Mouse (Mus musculus) MEL (cell line): Measurements from ENCODE around the gene Casp2. TPM values are rescaled to one million over a fixed set of nuclear protein-coding genes. Genes with fewer than 3 reads are reported as not detected.
A peak's percentile ranks its signal among the peaks of the same experiment; 100 is the strongest.

Experiments
- DNase-seq: peaks from one replicate; pipeline ENCODE4 v3.0.0; 2011; ENCODE audit warnings: low read depth, low spot score
- H3K27ac ChIP-seq: 2 replicates; pipeline ENCODE4 v1.5.1; 2012; ENCODE audit warnings: low read depth, mild to moderate bottlenecking, control low read depth, low read length, moderate library complexity; ENCODE audit not compliant: control insufficient read depth
- H3K27me3 ChIP-seq, 2 experiments: fragments of 150-350 bp in 1 of 2; sonication (generic) in 1 of 2; 2 replicates each; pipeline ENCODE4 v1.6.1; 2012; ENCODE audit warnings: low read length in 2 of 2, mild to moderate bottlenecking in 2 of 2, improper control_type of control experiment in 1 of 2, moderate library complexity in 1 of 2; ENCODE audit not compliant: insufficient read depth in 2 of 2, control insufficient read depth in 1 of 2
- H3K36me3 ChIP-seq, 2 experiments: 2 replicates each; pipeline ENCODE4 v1.6.1; 2012 to 2014; ENCODE audit warnings: low read length in 2 of 2, improper control_type of control experiment in 1 of 2, inconsistent platforms in 1 of 2, mild to moderate bottlenecking in 1 of 2; ENCODE audit not compliant: insufficient read depth in 2 of 2, control insufficient read depth in 1 of 2
- H3K4me1 ChIP-seq, 2 experiments: fragments of 150-350 bp in 1 of 2; sonication (generic) in 1 of 2; 2 replicates each; pipeline ENCODE4 v1.6.1; 2012; ENCODE audit warnings: low read length in 2 of 2, improper control_type of control experiment in 1 of 2, mild to moderate bottlenecking in 1 of 2; ENCODE audit not compliant: insufficient read depth in 2 of 2, control insufficient read depth in 1 of 2
- H3K4me3 ChIP-seq, 2 experiments: fragments of 150-350 bp in 1 of 2; sonication (generic) in 1 of 2; 2 replicates each; pipeline ENCODE4 v1.5.1; 2012; ENCODE audit warnings: low read depth in 2 of 2, low read length in 2 of 2, mild to moderate bottlenecking in 2 of 2, moderate library complexity in 2 of 2, control low read depth in 1 of 2, improper control_type of control experiment in 1 of 2; ENCODE audit not compliant: control insufficient read depth in 1 of 2, insufficient read depth in 1 of 2
- H3K79me2 ChIP-seq: 2 replicates; pipeline ENCODE4 v1.6.1; 2012; ENCODE audit warnings: mild to moderate bottlenecking, low read length, moderate library complexity; ENCODE audit not compliant: control insufficient read depth, poor library complexity, insufficient read depth
- H3K9ac ChIP-seq: 2 replicates; pipeline ENCODE4 v1.6.1; 2012; ENCODE audit warnings: low read depth, mild to moderate bottlenecking, control low read depth, low read length, moderate library complexity; ENCODE audit not compliant: control insufficient read depth, poor library complexity, severe bottlenecking
- H3K9me3 ChIP-seq: fragments of 150-350 bp; sonication (generic); replicated peaks from 2 replicates; pipeline ENCODE4 v1.6.1; 2012; ENCODE audit warnings: mild to moderate bottlenecking, low read length, improper control_type of control experiment, moderate library complexity; ENCODE audit not compliant: insufficient read depth
- BHLHE40 ChIP-seq: IDR thresholded peaks from 2 replicates; pipeline ENCODE4 v1.6.1; 2012; ENCODE audit warnings: low read depth, mild to moderate bottlenecking, inconsistent platforms, low read length, improper control_type of control experiment, borderline replicate concordance
- CHD1 ChIP-seq: IDR thresholded peaks from 2 replicates; pipeline ENCODE4 v1.6.1; 2012; ENCODE audit warnings: low read depth, mild to moderate bottlenecking, inconsistent platforms, low read length, improper control_type of control experiment
- CHD2 ChIP-seq: IDR thresholded peaks from 2 replicates; pipeline ENCODE4 v1.6.1; 2011; ENCODE audit warnings: low read length, improper control_type of control experiment
- CTCF ChIP-seq, 3 experiments: IDR thresholded peaks in 2 of 3; conservative IDR thresholded peaks in 1 of 3; 2 replicates each; pipeline ENCODE4 v1.5.1; 2011 to 2012; ENCODE audit warnings: low read length in 3 of 3, low read depth in 2 of 3, mild to moderate bottlenecking in 2 of 3, improper control_type of control experiment in 1 of 3, inconsistent platforms in 1 of 3, mixed read lengths in 1 of 3, moderate library complexity in 1 of 3; ENCODE audit not compliant: control insufficient read depth in 1 of 3, insufficient read depth in 1 of 3, poor library complexity in 1 of 3, severe bottlenecking in 1 of 3
- E2F4 ChIP-seq: IDR thresholded peaks from 2 replicates; pipeline ENCODE4 v1.6.1; 2011; ENCODE audit warnings: low read depth, low read length, improper control_type of control experiment, borderline replicate concordance
- ELF1 ChIP-seq: IDR thresholded peaks from 2 replicates; pipeline ENCODE4 v1.6.1; 2014; ENCODE audit warnings: low read depth, mild to moderate bottlenecking, inconsistent platforms, low read length, improper control_type of control experiment, moderate library complexity
- EP300 ChIP-seq, 2 experiments: IDR thresholded peaks; 2 replicates each; pipeline ENCODE4 v1.6.1; 2011; ENCODE audit warnings: improper control_type of control experiment in 2 of 2, low read length in 2 of 2, low read depth in 1 of 2, mild to moderate bottlenecking in 1 of 2
- GABPA ChIP-seq: IDR thresholded peaks from 2 replicates; pipeline ENCODE4 v1.6.1; 2012; ENCODE audit warnings: low read depth, mild to moderate bottlenecking, inconsistent platforms, low read length, improper control_type of control experiment, moderate library complexity
- GATA1 ChIP-seq: IDR thresholded peaks from 2 replicates; pipeline ENCODE4 v1.6.1; 2011; ENCODE audit warnings: low read depth, low read length, improper control_type of control experiment
- HCFC1 ChIP-seq: IDR thresholded peaks from 2 replicates; pipeline ENCODE4 v1.6.1; 2012; ENCODE audit warnings: low read depth, mild to moderate bottlenecking, inconsistent platforms, low read length, improper control_type of control experiment, moderate library complexity
- JUND ChIP-seq: IDR thresholded peaks from 2 replicates; pipeline ENCODE4 v1.6.1; 2011; ENCODE audit warnings: low read depth, mild to moderate bottlenecking, improper control_type of control experiment, low read length
- KAT2A ChIP-seq: conservative IDR thresholded peaks from 2 replicates; pipeline ENCODE4 v1.6.1; 2012; ENCODE audit warnings: low read depth, low read length, improper control_type of control experiment, inconsistent platforms
- MAFK ChIP-seq: IDR thresholded peaks from 2 replicates; pipeline ENCODE4 v1.6.1; 2011; ENCODE audit warnings: low read depth, mild to moderate bottlenecking, low read length, improper control_type of control experiment, borderline replicate concordance
- MAX ChIP-seq: IDR thresholded peaks from 2 replicates; pipeline ENCODE4 v1.6.1; 2011; ENCODE audit warnings: low read length, improper control_type of control experiment
- MAZ ChIP-seq: IDR thresholded peaks from 2 replicates; pipeline ENCODE4 v1.6.1; 2012; ENCODE audit warnings: low read depth, mild to moderate bottlenecking, inconsistent platforms, low read length, improper control_type of control experiment
- MEF2A ChIP-seq: IDR thresholded peaks from 2 replicates; pipeline ENCODE4 v1.6.1; 2014; ENCODE audit warnings: low read depth, mild to moderate bottlenecking, inconsistent platforms, low read length, improper control_type of control experiment; ENCODE audit not compliant: poor library complexity, insufficient replicate concordance, severe bottlenecking; ENCODE audit errors: extremely low read depth
- MXI1 ChIP-seq: IDR thresholded peaks from 2 replicates; pipeline ENCODE4 v1.6.1; 2011; ENCODE audit warnings: mild to moderate bottlenecking, low read depth, low read length, improper control_type of control experiment
- MYB ChIP-seq: IDR thresholded peaks from 2 replicates; pipeline ENCODE4 v1.6.1; 2011; ENCODE audit warnings: mild to moderate bottlenecking, low read depth, low read length, improper control_type of control experiment
- MYC ChIP-seq: IDR thresholded peaks from 2 replicates; pipeline ENCODE4 v1.6.1; 2011; ENCODE audit warnings: low read depth, mild to moderate bottlenecking, low read length, improper control_type of control experiment, moderate library complexity
- NELFE ChIP-seq: IDR thresholded peaks from 2 replicates; pipeline ENCODE4 v1.6.1; 2011; ENCODE audit warnings: low read depth, low read length, improper control_type of control experiment
- NRF1 ChIP-seq: IDR thresholded peaks from 2 replicates; pipeline ENCODE4 v1.6.1; 2014; ENCODE audit warnings: low read depth, mild to moderate bottlenecking, inconsistent platforms, low read length, improper control_type of control experiment, moderate library complexity; ENCODE audit not compliant: poor library complexity, insufficient read depth, severe bottlenecking
- POLR2A ChIP-seq, 2 experiments: IDR thresholded peaks; 2 replicates each; pipeline ENCODE4 v1.6.1; 2011 to 2012; ENCODE audit warnings: low read length in 2 of 2, mild to moderate bottlenecking in 2 of 2, control low read depth in 1 of 2, improper control_type of control experiment in 1 of 2, low read depth in 1 of 2, moderate library complexity in 1 of 2; ENCODE audit not compliant: control insufficient read depth in 1 of 2, insufficient read depth in 1 of 2, poor library complexity in 1 of 2
- POLR2AphosphoS2 ChIP-seq: IDR thresholded peaks from 2 replicates; pipeline ENCODE4 v1.6.1; 2011; ENCODE audit warnings: low read length, improper control_type of control experiment
- POLR2AphosphoS5 ChIP-seq: IDR thresholded peaks from 2 replicates; pipeline ENCODE4 v1.6.1; 2012; ENCODE audit warnings: low read depth, borderline replicate concordance, mild to moderate bottlenecking, inconsistent platforms, low read length, moderate library complexity, mixed read lengths
- RAD21 ChIP-seq: IDR thresholded peaks from 2 replicates; pipeline ENCODE4 v1.6.1; 2011; ENCODE audit warnings: mild to moderate bottlenecking, low read depth, low read length, improper control_type of control experiment
- RCOR1 ChIP-seq: IDR thresholded peaks from 2 replicates; pipeline ENCODE4 v1.6.1; 2012; ENCODE audit warnings: low read depth, mild to moderate bottlenecking, inconsistent platforms, low read length, improper control_type of control experiment
- SIN3A ChIP-seq: IDR thresholded peaks from 2 replicates; pipeline ENCODE4 v1.6.1; 2012; ENCODE audit warnings: low read length, improper control_type of control experiment, inconsistent platforms
- SMC3 ChIP-seq: IDR thresholded peaks from 2 replicates; pipeline ENCODE4 v1.6.1; 2011; ENCODE audit warnings: low read depth, low read length, improper control_type of control experiment
- TAL1 ChIP-seq: IDR thresholded peaks from 2 replicates; pipeline ENCODE4 v1.6.1; 2012; ENCODE audit warnings: mild to moderate bottlenecking, inconsistent platforms, low read length, moderate library complexity, mixed read lengths
- TBP ChIP-seq: IDR thresholded peaks from 2 replicates; pipeline ENCODE4 v1.8.0; 2011; ENCODE audit warnings: low read depth, low read length, improper control_type of control experiment
- TCF12 ChIP-seq: IDR thresholded peaks from 2 replicates; pipeline ENCODE4 v1.6.1; 2014; ENCODE audit warnings: low read depth, mild to moderate bottlenecking, inconsistent platforms, low read length, improper control_type of control experiment, moderate library complexity
- UBTF ChIP-seq: IDR thresholded peaks from 2 replicates; pipeline ENCODE4 v1.6.1; 2012; ENCODE audit warnings: low read depth, mild to moderate bottlenecking, inconsistent platforms, low read length, improper control_type of control experiment, moderate library complexity, borderline replicate concordance; ENCODE audit not compliant: insufficient read depth
- USF1 ChIP-seq: IDR thresholded peaks from 2 replicates; pipeline ENCODE4 v1.6.1; 2014; ENCODE audit warnings: low read depth, mild to moderate bottlenecking, inconsistent platforms, low read length, improper control_type of control experiment, moderate library complexity
- USF2 ChIP-seq, 2 experiments: IDR thresholded peaks; 2 replicates each; pipeline ENCODE4 v1.6.1; 2011 to 2012; ENCODE audit warnings: improper control_type of control experiment in 2 of 2, low read length in 2 of 2, borderline replicate concordance in 1 of 2, inconsistent platforms in 1 of 2, low read depth in 1 of 2, mild to moderate bottlenecking in 1 of 2; ENCODE audit not compliant: insufficient read depth in 1 of 2
- ZC3H11A ChIP-seq: IDR thresholded peaks from 2 replicates; pipeline ENCODE4 v1.6.1; 2012; ENCODE audit warnings: low read depth, mild to moderate bottlenecking, inconsistent platforms, low read length, improper control_type of control experiment
- ZKSCAN1 ChIP-seq: IDR thresholded peaks from 2 replicates; pipeline ENCODE4 v1.6.1; 2012; ENCODE audit warnings: low read depth, mild to moderate bottlenecking, inconsistent platforms, low read length, improper control_type of control experiment, moderate library complexity
- ZMIZ1 ChIP-seq: IDR thresholded peaks from 2 replicates; pipeline ENCODE4 v1.6.1; 2012; ENCODE audit warnings: low read depth, mild to moderate bottlenecking, inconsistent platforms, low read length, improper control_type of control experiment, moderate library complexity
- ZNF384 ChIP-seq: IDR thresholded peaks from 2 replicates; pipeline ENCODE4 v1.6.1; 2012; ENCODE audit warnings: low read depth, mild to moderate bottlenecking, inconsistent platforms, low read length, improper control_type of control experiment
- polyA plus RNA-seq, 2 experiments: library from polyadenylated mRNA; stranded (reverse) in 1 of 2; unstranded in 1 of 2; fragments of >175 nt in 1 of 2; fragments of >200 nt in 1 of 2; gene quantifications; 2 replicates each; pipeline versions ENCODE4 v1.2.1 to v1.2.4; 2012; ENCODE audit warnings: low replicate concordance in 2 of 2, low read depth in 1 of 2; ENCODE audit not compliant: insufficient read length in 2 of 2, insufficient read depth in 1 of 2, missing spikeins in 1 of 2
- total RNA-seq: library from RNA; depleted of rRNA; stranded (reverse); fragments of 300-350 nt; gene quantifications from 2 replicates; pipeline ENCODE4 v1.2.3, GENCODE M21; 2012

Casp2 gene
- total and polyA plus RNA-seq, 3 experiments, result 21.3 to 42.3 TPM; not detected in 1

GRCm38 (mm10) chr6:42299362-42299761 is 34.6 kb downstream of the Casp2 start:
- no peaks in the 10 kb centered on the region for H3K9me3 ChIP-seq
- DNase-seq, result peak; percentile 92
- no peaks in the 10 kb centered on the region for H3K79me2 ChIP-seq
- peaks cover 4 to 16% of the 10 kb centered on the region in 2 experiments for H3K4me1 ChIP-seq
- H3K4me3 ChIP-seq, result peak overlapping the region; percentile 10; a peak in 2 of 4 replicates
- H3K27me3 ChIP-seq, result no peaks in the 10 kb centered on the region
- H3K9ac ChIP-seq, result no peak overlapping the region
- peaks cover 0 to 23% of the 10 kb centered on the region in 2 experiments; a peak in 2 of 4 replicates for H3K36me3 ChIP-seq
- peak overlapping the region; percentile 10; the same call in 1 of the 2 replicates for H3K27ac ChIP-seq
- no peak for TF ChIP-seq ZC3H11A
- no peak for TF ChIP-seq POLR2AphosphoS2
- TF ChIP-seq ZNF384, result no peak
- peak; percentile 47 to 61; a peak in 2 of 4 replicates for TF ChIP-seq EP300 (IDR thresholded peaks at IDR 0.05; ENCODE audit: low read depth in 1 of 2, low read length in 2 of 2)
- no peak for TF ChIP-seq NELFE
- no peak for TF ChIP-seq USF2 (IDR thresholded peaks at IDR 0.05; ENCODE audit: borderline replicate concordance in 1 of 2, insufficient read depth in 1 of 2, low read depth in 1 of 2, low read length in 2 of 2)
- no peak for TF ChIP-seq ELF1
- no peak for TF ChIP-seq BHLHE40
- TF ChIP-seq MAZ, result no peak
- no peak for TF ChIP-seq CTCF (IDR thresholded peaks at IDR 0.05 in 2 of 3, conservative IDR thresholded peaks at IDR 0.05 in 1 of 3; ENCODE audit: control insufficient read depth in 1 of 3, insufficient read depth in 1 of 3, low read depth in 2 of 3, low read length in 3 of 3, poor library complexity in 1 of 3, severe bottlenecking in 1 of 3)
- no peak for TF ChIP-seq ZMIZ1
- no peak for TF ChIP-seq UBTF
- TF ChIP-seq JUND, result peak; percentile 53; the same call in 1 of the 2 replicates
- TF ChIP-seq KAT2A, result no peak
- no peak for TF ChIP-seq MEF2A
- no peak for TF ChIP-seq MXI1
- TF ChIP-seq SMC3, result no peak
- TF ChIP-seq POLR2A (IDR thresholded peaks at IDR 0.05; ENCODE audit: control insufficient read depth in 1 of 2, insufficient read depth in 1 of 2, low read depth in 1 of 2, low read length in 2 of 2, poor library complexity in 1 of 2), result no peak
- no peak for TF ChIP-seq MYB
- no peak for TF ChIP-seq MAFK
- no peak for TF ChIP-seq SIN3A
- no peak for TF ChIP-seq MAX
- 0 out of 2 replicates have a peak, but pooled peaks have one; percentile 41 for TF ChIP-seq TBP
- no peak for TF ChIP-seq NRF1
- TF ChIP-seq CHD2, result no peak
- no peak for TF ChIP-seq TCF12
- peak; percentile 59; the same call in 1 of the 2 replicates for TF ChIP-seq GATA1
- TF ChIP-seq E2F4, result no peak
- no peak for TF ChIP-seq POLR2AphosphoS5
- TF ChIP-seq GABPA, result no peak
- peak; percentile 86 for TF ChIP-seq MYC
- no peak for TF ChIP-seq USF1
- TF ChIP-seq ZKSCAN1, result no peak
- 0 out of 2 replicates have a peak, but pooled peaks have one; percentile 27 for TF ChIP-seq TAL1
- TF ChIP-seq RCOR1, result no peak
- no peak for TF ChIP-seq RAD21
- 0 out of 2 replicates have a peak, but pooled peaks have one; percentile 15 for TF ChIP-seq HCFC1
- no peak for TF ChIP-seq CHD1
